In genomic region chr1:138244485-138244884, GRCm38 (mm10) we compare ENCODE assay signal across 9 mouse cellular contexts. TPM values are rescaled to one million over a fixed set of nuclear protein-coding genes. Genes with fewer than 3 reads are reported as not detected.
A peak's percentile ranks its signal among the peaks of the same experiment; 100 is the strongest.
DNase-seq lines count a peak whose midpoint lies in the region; ATAC-seq lines count a peak whose summit lies in the region.
"Had no signal": no experiment of that assay in that cellular context is flagged by ENCODE, and none has a peak within 500 bp of the region (broad histone marks: within the 10 kb centered on the region; RNA-seq: fewer than 3 reads in every experiment).

No protein-coding gene starts in this region.

- H3K9me3 ChIP-seq in midbrain, embryonic 16.5 days (replicated peaks; ENCODE audit: control insufficient read depth, low read length, poor library complexity, severe bottlenecking) = no peaks in the 10 kb centered on the region
- H3K9me3 ChIP-seq in midbrain, embryonic 10.5 days (replicated peaks) = no peaks in the 10 kb centered on the region
- no peaks in the 10 kb centered on the region for H3K9me3 ChIP-seq in neural tube, embryonic 13.5 days

- H3K4me1 ChIP-seq in midbrain, embryonic 16.5 days (ENCODE audit: control insufficient read depth, insufficient read depth, low read length) = 0 out of 2 replicates have a peak, but pooled peaks cover 3% of the 10 kb centered on the region
- no peaks in the 10 kb centered on the region for H3K4me1 ChIP-seq in midbrain, embryonic 10.5 days
- peaks cover 21% of the 10 kb centered on the region for H3K4me1 ChIP-seq in neural tube, embryonic 13.5 days (replicated peaks)

- DNase-seq in adrenal gland, postnatal 14 days = peak; percentile 8
- no peak for DNase-seq in adrenal gland, adult 2 months
- no peak for DNase-seq in midbrain, embryonic 10.5 days (ENCODE audit: low spot score)
- peak; percentile 57 for DNase-seq in layer of hippocampus, adult 11-12 months (ENCODE audit: low spot score)
- DNase-seq in ovary, postnatal 14 days (ENCODE audit: low spot score) = no peak
- DNase-seq in adrenal gland, adult 18-20 months (ENCODE audit: low spot score in 2 of 2) = no peak

- 0 out of 2 replicates have a peak overlapping the region, but pooled peaks have one; percentile 32 for H3K27ac ChIP-seq in midbrain, embryonic 16.5 days (ENCODE audit: low read length)
- H3K27ac ChIP-seq in midbrain, embryonic 10.5 days (replicated peaks) = no peak overlapping the region
- peak overlapping the region; percentile 57; the same call in 1 of the 2 replicates for H3K27ac ChIP-seq in neural tube, embryonic 13.5 days (replicated peaks)
- H3K27ac ChIP-seq: liver, embryonic 14.5 days had no signal

- H3K36me3 ChIP-seq in midbrain, embryonic 16.5 days (ENCODE audit: control insufficient read depth, insufficient read depth, low read length) = no peaks in the 10 kb centered on the region
- no peaks in the 10 kb centered on the region for H3K36me3 ChIP-seq in midbrain, embryonic 10.5 days
- H3K36me3 ChIP-seq in neural tube, embryonic 13.5 days = no peaks in the 10 kb centered on the region

- H3K4me3 ChIP-seq in midbrain, embryonic 16.5 days (ENCODE audit: low read depth, low read length) = no peak overlapping the region
- H3K4me3 ChIP-seq in midbrain, embryonic 10.5 days = no peak overlapping the region
- 0 out of 2 replicates have a peak overlapping the region, but pooled peaks have one; percentile 1 for H3K4me3 ChIP-seq in neural tube, embryonic 13.5 days

- 41% methylated on average over 7 of the region's 7 CpGs for WGBS in midbrain, embryonic 16.5 days
- WGBS in midbrain, embryonic 10.5 days = 72% methylated on average over 7 of the region's 7 CpGs
- 15% methylated on average over 7 of the region's 7 CpGs for WGBS in neural tube, embryonic 13.5 days

- ATAC-seq in midbrain, embryonic 16.5 days = no peak
- peak; percentile 79 for ATAC-seq in neural tube, embryonic 13.5 days (ENCODE audit: low read depth)

- H3K9ac ChIP-seq in midbrain, embryonic 16.5 days (ENCODE audit: low read depth, low read length) = no peak overlapping the region
- 0 out of 2 replicates have a peak overlapping the region, but pooled peaks have one; percentile 41 for H3K9ac ChIP-seq in neural tube, embryonic 13.5 days
- H3K9ac ChIP-seq: liver, embryonic 14.5 days had no signal

- no peak overlapping the region; the same call in 1 of the 2 replicates for H3K4me2 ChIP-seq in midbrain, embryonic 16.5 days (ENCODE audit: low read length)
- peak overlapping the region; percentile 32 for H3K4me2 ChIP-seq in neural tube, embryonic 13.5 days

- no peaks in the 10 kb centered on the region for H3K27me3 ChIP-seq in midbrain, embryonic 16.5 days (ENCODE audit: control insufficient read depth, insufficient read depth, low read depth, low read length)
- no peaks in the 10 kb centered on the region for H3K27me3 ChIP-seq in midbrain, embryonic 10.5 days (ENCODE audit: low read depth, poor library complexity, severe bottlenecking)
- no peaks in the 10 kb centered on the region for H3K27me3 ChIP-seq in neural tube, embryonic 13.5 days

RNA-seq across cellular contexts. Expression of gene Atp6v1g3, which starts 29.1 kb away (rescaled TPM):
- total RNA-seq in adrenal gland, postnatal 14 days (2021) = not detected in 2 replicates
- not detected for total RNA-seq in adrenal gland, adult 2 months (2021)
- not detected in 2 replicates for polyA plus RNA-seq in adrenal gland, adult 2 months (2012; rRNA removed)
- polyA plus RNA-seq in midbrain, embryonic 16.5 days (2015; fragmentation: Nextera tagmentation; extraction: Ambion mirVana) = not detected in 2 replicates
- not detected in 2 replicates for polyA plus RNA-seq in midbrain, embryonic 10.5 days (2016; fragmentation: Nextera tagmentation; extraction: Ambion mirVana)
- not detected in 2 replicates for polyA plus RNA-seq in neural tube, embryonic 13.5 days (2015; fragmentation: Nextera tagmentation; extraction: Ambion mirVana)
- not detected for total RNA-seq in adrenal gland, adult 18-20 months (2021)
- polyA plus RNA-seq: liver, embryonic 14.5 days had no signal

Comparison
In these comparisons a context has a peak if more than half of its experiments do, and no peak if none do; other contexts are left out.
1. DNase-seq: peak in adrenal gland, postnatal 14 days (single experiment) and layer of hippocampus, adult 11-12 months (single experiment); none in adrenal gland, adult 2 months (single experiment), midbrain, embryonic 10.5 days (single experiment), ovary, postnatal 14 days (single experiment) and adrenal gland, adult 18-20 months (0 of 2).